Mouse (Mus musculus): ENCODE results near the gene Pde5a. TPM values are rescaled to one million over a fixed set of nuclear protein-coding genes. Genes with fewer than 3 reads are reported as not detected.

Pde5a gene
- polyA plus RNA-seq, 1 experiment = 2.9 TPM

GRCm38 (mm10) chr3:122810090-122810863 lies 81.5 kb downstream of the Pde5a start:
- TF ChIP-seq MYOD1 (IDR thresholded peaks at IDR 0.05; ENCODE audit: control insufficient read depth, insufficient read length, low read depth) (no peak), FOSL1 (IDR thresholded peaks at IDR 0.05; ENCODE audit: insufficient read depth, low read length, poor library complexity, severe bottlenecking) (no peak), CTCF (IDR thresholded peaks at IDR 0.05; ENCODE audit: control insufficient read depth, insufficient read depth, insufficient read length) (no peak), MAX (IDR thresholded peaks at IDR 0.05) (no peak), USF1 (IDR thresholded peaks at IDR 0.05; ENCODE audit: low read depth) (no peak), CEBPB (IDR thresholded peaks at IDR 0.05; ENCODE audit: low read depth) (no peak), MYOG (IDR thresholded peaks at IDR 0.05; ENCODE audit: control insufficient read depth, extremely low read depth, insufficient read length) (no peak)
- Histone ChIP-seq H3K4me3 (ENCODE audit: insufficient read depth, poor library complexity, severe bottlenecking) (no peak overlapping the region), H3K27me3 (ENCODE audit: control insufficient read depth, insufficient read depth, insufficient read length) (no peaks in the 10 kb centered on the region), H3K79me2 (ENCODE audit: control insufficient read depth, insufficient read depth) (no peaks in the 10 kb centered on the region), H3K36me3 (ENCODE audit: control insufficient read depth, insufficient read depth) (no peaks in the 10 kb centered on the region), H3K79me3 (ENCODE audit: low read depth) (no peaks in the 10 kb centered on the region), H3ac (ENCODE audit: control insufficient read depth, insufficient read length, low read depth) (no peak overlapping the region)

- H3K4me3 ChIP-seq (ENCODE audit: insufficient read depth, poor library complexity, severe bottlenecking) = no peak overlapping the region
- no peaks in the 10 kb centered on the region for H3K27me3 ChIP-seq (ENCODE audit: control insufficient read depth, insufficient read depth, insufficient read length)
- TF ChIP-seq MYOD1 (IDR thresholded peaks at IDR 0.05; ENCODE audit: control insufficient read depth, insufficient read length, low read depth) (no peak), MYOG (IDR thresholded peaks at IDR 0.05; ENCODE audit: control insufficient read depth, extremely low read depth, insufficient read length) (no peak), USF1 (IDR thresholded peaks at IDR 0.05; ENCODE audit: low read depth) (no peak), CTCF (IDR thresholded peaks at IDR 0.05; ENCODE audit: control insufficient read depth, insufficient read depth, insufficient read length) (no peak)
- no peaks in the 10 kb centered on the region for H3K36me3 ChIP-seq (ENCODE audit: control insufficient read depth, insufficient read depth)
- no peak overlapping the region for H3ac ChIP-seq (ENCODE audit: control insufficient read depth, insufficient read length, low read depth)
- no peaks in the 10 kb centered on the region for H3K79me2 ChIP-seq (ENCODE audit: control insufficient read depth, insufficient read depth)
- H3K79me3 ChIP-seq (ENCODE audit: low read depth) = no peaks in the 10 kb centered on the region
Measured at GRCm38 (mm10) chr3:122810986-122811385, 82.2 kb downstream of the Pde5a start.

GRCm38 (mm10) chr3:122814531-122814930 lies 85.8 kb downstream of the Pde5a start:
- Histone ChIP-seq H3K36me3 (ENCODE audit: control insufficient read depth, insufficient read depth) (no peaks in the 10 kb centered on the region), H3K79me2 (ENCODE audit: control insufficient read depth, insufficient read depth) (no peaks in the 10 kb centered on the region), H3K27me3 (ENCODE audit: control insufficient read depth, insufficient read depth, insufficient read length) (no peaks in the 10 kb centered on the region), H3ac (ENCODE audit: control insufficient read depth, insufficient read length, low read depth) (no peak overlapping the region), H3K4me3 (ENCODE audit: insufficient read depth, poor library complexity, severe bottlenecking) (no peak overlapping the region), H3K79me3 (ENCODE audit: low read depth) (no peaks in the 10 kb centered on the region)
- TF ChIP-seq MYOD1 (IDR thresholded peaks at IDR 0.05; ENCODE audit: control insufficient read depth, insufficient read length, low read depth) = no peak
- TF ChIP-seq CTCF (IDR thresholded peaks at IDR 0.05; ENCODE audit: control insufficient read depth, insufficient read depth, insufficient read length) = no peak
- no peak for TF ChIP-seq USF1 (IDR thresholded peaks at IDR 0.05; ENCODE audit: low read depth)
- TF ChIP-seq MYOG (IDR thresholded peaks at IDR 0.05; ENCODE audit: control insufficient read depth, extremely low read depth, insufficient read length) = no peak
- no peak for TF ChIP-seq FOSL1 (IDR thresholded peaks at IDR 0.05; ENCODE audit: insufficient read depth, low read length, poor library complexity, severe bottlenecking)
- no peak for TF ChIP-seq MAX (IDR thresholded peaks at IDR 0.05)
- TF ChIP-seq CEBPB (IDR thresholded peaks at IDR 0.05; ENCODE audit: low read depth) = no peak

GRCm38 (mm10) chr3:122818282-122818681 lies 89.5 kb downstream of the Pde5a start:
- TF ChIP-seq CTCF (IDR thresholded peaks at IDR 0.05; ENCODE audit: control insufficient read depth, insufficient read depth, insufficient read length) = no peak
- no peak for TF ChIP-seq MYOD1 (IDR thresholded peaks at IDR 0.05; ENCODE audit: control insufficient read depth, insufficient read length, low read depth)
- no peak for TF ChIP-seq USF1 (IDR thresholded peaks at IDR 0.05; ENCODE audit: low read depth)
- TF ChIP-seq MAX (IDR thresholded peaks at IDR 0.05) = no peak
- TF ChIP-seq FOSL1 (IDR thresholded peaks at IDR 0.05; ENCODE audit: insufficient read depth, low read length, poor library complexity, severe bottlenecking) = no peak
- TF ChIP-seq CEBPB (IDR thresholded peaks at IDR 0.05; ENCODE audit: low read depth) = no peak
- no peak for TF ChIP-seq MYOG (IDR thresholded peaks at IDR 0.05; ENCODE audit: control insufficient read depth, extremely low read depth, insufficient read length)
- Histone ChIP-seq H3K36me3 (ENCODE audit: control insufficient read depth, insufficient read depth) (no peaks in the 10 kb centered on the region), H3K79me2 (ENCODE audit: control insufficient read depth, insufficient read depth) (no peaks in the 10 kb centered on the region), H3ac (ENCODE audit: control insufficient read depth, insufficient read length, low read depth) (no peak overlapping the region), H3K27me3 (ENCODE audit: control insufficient read depth, insufficient read depth, insufficient read length) (no peaks in the 10 kb centered on the region), H3K4me3 (ENCODE audit: insufficient read depth, poor library complexity, severe bottlenecking) (no peak overlapping the region), H3K79me3 (ENCODE audit: low read depth) (no peaks in the 10 kb centered on the region)

GRCm38 (mm10) chr3:122820700-122821099 lies 92.0 kb downstream of the Pde5a start:
- H3K4me3 ChIP-seq (ENCODE audit: insufficient read depth, poor library complexity, severe bottlenecking) = no peak overlapping the region
- no peaks in the 10 kb centered on the region for H3K27me3 ChIP-seq (ENCODE audit: control insufficient read depth, insufficient read depth, insufficient read length)
- TF ChIP-seq MYOG (IDR thresholded peaks at IDR 0.05; ENCODE audit: control insufficient read depth, extremely low read depth, insufficient read length) (no peak), MAX (IDR thresholded peaks at IDR 0.05) (no peak), CEBPB (IDR thresholded peaks at IDR 0.05; ENCODE audit: low read depth) (no peak)
- H3K79me2 ChIP-seq (ENCODE audit: control insufficient read depth, insufficient read depth) = no peaks in the 10 kb centered on the region
- H3K36me3 ChIP-seq (ENCODE audit: control insufficient read depth, insufficient read depth) = no peaks in the 10 kb centered on the region
- H3K79me3 ChIP-seq (ENCODE audit: low read depth) = no peaks in the 10 kb centered on the region
- no peak overlapping the region for H3ac ChIP-seq (ENCODE audit: control insufficient read depth, insufficient read length, low read depth)

Measured in C2C12 (cell line).